Mouse (Mus musculus) C2C12 (cell line): ENCODE results near the gene F12. TPM values are rescaled to one million over a fixed set of nuclear protein-coding genes. Genes with fewer than 3 reads are reported as not detected.

Experiments used
- H3K27me3 ChIP-seq: one replicate; pipeline ENCODE4 v1.6.1; 2011; ENCODE audit not compliant: control insufficient read depth, insufficient read depth, insufficient read length
- H3K36me3 ChIP-seq: one replicate; pipeline ENCODE4 v1.6.1; 2011; ENCODE audit not compliant: control insufficient read depth, insufficient read depth
- H3K4me3 ChIP-seq: one replicate; pipeline ENCODE4 v1.5.1; 2011; ENCODE audit warnings: mild to moderate bottlenecking, control low read depth; ENCODE audit not compliant: poor library complexity, insufficient read depth, severe bottlenecking
- H3K79me2 ChIP-seq: one replicate; pipeline ENCODE4 v1.6.1; 2011; ENCODE audit not compliant: control insufficient read depth, insufficient read depth
- H3K79me3 ChIP-seq: one replicate; pipeline ENCODE4 v1.6.1; 2011; ENCODE audit warnings: low read depth, control low read depth
- H3ac ChIP-seq: one replicate; pipeline ENCODE3; 2011; ENCODE audit warnings: low read depth; ENCODE audit not compliant: control insufficient read depth, insufficient read length
- CEBPB ChIP-seq: IDR thresholded peaks from one replicate; pipeline ENCODE4 v1.6.1; 2011; ENCODE audit warnings: low read depth, mild to moderate bottlenecking, control low read depth, moderate library complexity
- CTCF ChIP-seq: IDR thresholded peaks from one replicate; pipeline ENCODE4 v1.5.1; 2011; ENCODE audit not compliant: control insufficient read depth, insufficient read depth, insufficient read length
- FOSL1 ChIP-seq: IDR thresholded peaks from one replicate; pipeline ENCODE4 v1.8.0; 2011; ENCODE audit warnings: mild to moderate bottlenecking, low read length; ENCODE audit not compliant: poor library complexity, insufficient read depth, severe bottlenecking
- MAX ChIP-seq: IDR thresholded peaks from one replicate; pipeline ENCODE4 v1.6.1; 2011; ENCODE audit warnings: mild to moderate bottlenecking, control low read depth
- MYOD1 ChIP-seq: IDR thresholded peaks from one replicate; pipeline ENCODE4 v1.6.1; 2011; ENCODE audit warnings: low read depth; ENCODE audit not compliant: control insufficient read depth, insufficient read length
- MYOG ChIP-seq: IDR thresholded peaks from one replicate; pipeline ENCODE4 v1.6.1; 2011; ENCODE audit not compliant: control insufficient read depth, insufficient read length; ENCODE audit errors: extremely low read depth
- USF1 ChIP-seq: IDR thresholded peaks from one replicate; pipeline ENCODE4 v1.6.1; 2011; ENCODE audit warnings: low read depth, mild to moderate bottlenecking, control low read depth, moderate library complexity
- polyA plus RNA-seq: library from polyadenylated mRNA; unstranded; fragments of >200 nt; fragmentation: generic; extraction: Trizol; gene quantifications from one replicate; pipeline ENCODE4 v1.2.1, GENCODE M21; 2012; ENCODE audit warnings: missing spikeins

The F12 gene
- polyA plus RNA-seq, 1 experiment = not detected

GRCm38 (mm10) chr13:55398088-55398487, 28.5 kb downstream of the F12 start, which contains the start of gene Slc34a1:
Gene Slc34a1 (plus strand): TSS chr13:55398187.
- Histone ChIP-seq H3K27me3 (peaks cover 43% of the 10 kb centered on the region), H3K79me2 (no peaks in the 10 kb centered on the region), H3K36me3 (no peaks in the 10 kb centered on the region), H3K79me3 (no peaks in the 10 kb centered on the region), H3K4me3 (no peak within 1 kb of the TSS), H3ac (no peak within 1 kb of the TSS)
- TF ChIP-seq USF1 (no peak), MYOD1 (no peak), MAX (no peak), CTCF (no peak), FOSL1 (no peak), MYOG (no peak), CEBPB (no peak)

- H3K79me3 ChIP-seq = no peaks in the 10 kb centered on the region
- TF ChIP-seq MYOG (no peak), MAX (no peak)
- H3K27me3 ChIP-seq = peaks cover 17% of the 10 kb centered on the region
- no peaks in the 10 kb centered on the region for H3K79me2 ChIP-seq
- H3K4me3 ChIP-seq = no peak overlapping the region
- no peaks in the 10 kb centered on the region for H3K36me3 ChIP-seq
- no peak overlapping the region for H3ac ChIP-seq
Observed at GRCm38 (mm10) chr13:55392933-55393332, 33.7 kb downstream of the F12 start.

GRCm38 (mm10) chr13:55391626-55392029, 35.0 kb downstream of the F12 start:
- TF ChIP-seq USF1 = no peak
- TF ChIP-seq MYOD1 = no peak
- no peak for TF ChIP-seq MAX
- no peak for TF ChIP-seq FOSL1
- no peak for TF ChIP-seq MYOG
- no peak for TF ChIP-seq CEBPB
- no peak for TF ChIP-seq CTCF
- no peaks in the 10 kb centered on the region for H3K79me3 ChIP-seq

GRCm38 (mm10) chr13:55390644-55391043, 35.9 kb downstream of the F12 start:
- no peaks in the 10 kb centered on the region for H3K36me3 ChIP-seq
- no peak overlapping the region for H3K4me3 ChIP-seq
- TF ChIP-seq CEBPB (no peak), MAX (no peak), FOSL1 (no peak), MYOG (no peak), MYOD1 (no peak), USF1 (no peak), CTCF (no peak)
- peaks cover 17% of the 10 kb centered on the region for H3K27me3 ChIP-seq
- H3K79me2 ChIP-seq = no peaks in the 10 kb centered on the region
- no peak overlapping the region for H3ac ChIP-seq
- H3K79me3 ChIP-seq = no peaks in the 10 kb centered on the region

More at GRCm38 (mm10) chr13:55391626-55392029, 35.0 kb downstream of the F12 start:
- H3K4me3 ChIP-seq = no peak overlapping the region
- no peaks in the 10 kb centered on the region for H3K79me2 ChIP-seq
- H3ac ChIP-seq = no peak overlapping the region
- peaks cover 19% of the 10 kb centered on the region for H3K27me3 ChIP-seq
- no peaks in the 10 kb centered on the region for H3K36me3 ChIP-seq

- no peaks in the 10 kb centered on the region for H3K79me2 ChIP-seq
- TF ChIP-seq CEBPB (no peak), CTCF (no peak), MYOG (no peak), MAX (no peak), FOSL1 (no peak), USF1 (no peak), MYOD1 (no peak)
- H3K79me3 ChIP-seq = no peaks in the 10 kb centered on the region
- no peaks in the 10 kb centered on the region for H3K36me3 ChIP-seq
- H3K27me3 ChIP-seq = peaks cover 77% of the 10 kb centered on the region
- no peak overlapping the region for H3K4me3 ChIP-seq
- no peak overlapping the region for H3ac ChIP-seq
Observed at GRCm38 (mm10) chr13:55381790-55382189, 44.8 kb downstream of the F12 start.

GRCm38 (mm10) chr13:55378907-55379580, 47.5 kb downstream of the F12 start:
- no peaks in the 10 kb centered on the region for H3K79me3 ChIP-seq
- no peak overlapping the region for H3ac ChIP-seq
- peaks cover 85% of the 10 kb centered on the region for H3K27me3 ChIP-seq
- TF ChIP-seq MYOG (no peak), CTCF (no peak), MYOD1 (no peak), CEBPB (no peak), MAX (no peak), FOSL1 (no peak), USF1 (no peak)
- no peaks in the 10 kb centered on the region for H3K36me3 ChIP-seq
- H3K4me3 ChIP-seq = no peak overlapping the region
- no peaks in the 10 kb centered on the region for H3K79me2 ChIP-seq
